Mouse (Mus musculus): ENCODE results near the gene Ube2u. TPM values are rescaled to one million over a fixed set of nuclear protein-coding genes. Genes with fewer than 3 reads are reported as not detected.

The Ube2u gene
- polyA plus RNA-seq (2012; rRNA removed): 0.05 and 0.09 TPM in 2 replicates
- not detected in 2 replicates for polyA plus RNA-seq (2014; fragmentation: Nextera tagmentation; extraction: Ambion mirVana)

DNA sequence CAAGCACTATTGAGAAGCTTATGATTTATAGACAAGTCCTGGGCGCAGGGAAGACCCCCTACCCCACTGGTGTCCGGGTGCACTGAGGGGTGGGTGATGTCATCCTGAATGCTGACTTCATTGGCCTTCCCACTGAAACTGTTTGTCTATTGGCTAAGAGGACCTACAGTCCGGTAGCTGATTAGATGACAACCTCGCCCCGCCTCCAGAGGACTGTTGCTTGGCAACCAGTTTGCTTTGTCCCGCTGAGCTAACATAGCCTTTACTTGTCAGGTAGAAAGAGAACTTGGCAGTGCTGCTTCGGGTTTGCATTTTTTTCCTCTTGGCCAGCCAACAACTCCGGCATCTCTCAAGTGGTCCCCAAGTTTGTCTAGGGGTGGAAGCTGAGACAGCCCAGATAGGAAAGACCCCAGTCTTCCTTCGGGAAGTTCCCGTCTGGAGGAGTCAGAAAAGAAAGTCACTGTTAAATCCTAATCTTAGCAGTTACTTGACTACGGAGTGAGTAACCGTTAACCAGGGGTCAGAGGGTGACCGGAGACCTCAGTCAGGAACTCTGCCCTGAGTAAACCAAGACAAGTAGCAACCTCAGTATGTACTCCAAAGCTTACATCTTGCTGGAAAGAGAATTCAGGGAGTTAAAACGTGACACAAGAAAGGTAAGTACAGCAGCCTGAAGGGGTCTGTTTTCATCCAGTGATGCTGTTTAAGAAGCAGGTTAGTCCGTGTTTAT is at the start of gene Ube2u:
Gene Ube2u, plus strand, starts transcription at position 258 of the 730 bp plus-strand sequence.
- TF ChIP-seq EP300 (IDR thresholded peaks at IDR 0.05; ENCODE audit: low read depth): no peak
- TF ChIP-seq CTCF (IDR thresholded peaks at IDR 0.05; ENCODE audit: low read depth): no peak
- Histone ChIP-seq H3K36me3 (replicated peaks; ENCODE audit: control insufficient read depth, insufficient read depth, low read depth) (no peaks in the 10 kb centered on the region), H3K9me3 (ENCODE audit: control insufficient read depth, low read length) (no peaks in the 10 kb centered on the region), H3K4me2 (ENCODE audit: low read depth) (peak within 1 kb of the TSS; percentile 32; the same call in 1 of the 2 replicates), H3K4me1 (replicated peaks; ENCODE audit: control insufficient read depth in 2 of 2, insufficient read depth in 2 of 2, low read length in 1 of 2) (no peaks in the 10 kb centered on the region), H3K27ac (no peak within 1 kb of the TSS), H3K4me3 (ENCODE audit: insufficient read depth in 1 of 2, low read depth in 2 of 2, low read length in 2 of 2) (peak within 1 kb of the TSS in 1 of 2 experiments; percentile 19; a peak in 1 of 4 replicates), H3K9ac (replicated peaks) (no peak within 1 kb of the TSS), H3K27me3 (ENCODE audit: control insufficient read depth, insufficient read depth, low read length) (no peaks in the 10 kb centered on the region)
- no peak for ATAC-seq (ENCODE audit: insufficient read depth)
- no peak for DNase-seq (ENCODE audit: low read depth in 3 of 3, low spot score in 3 of 3)
- 32% methylated on average over 15 of the region's 15 CpGs for WGBS (ENCODE audit: insufficient replicate concordance)

DNA sequence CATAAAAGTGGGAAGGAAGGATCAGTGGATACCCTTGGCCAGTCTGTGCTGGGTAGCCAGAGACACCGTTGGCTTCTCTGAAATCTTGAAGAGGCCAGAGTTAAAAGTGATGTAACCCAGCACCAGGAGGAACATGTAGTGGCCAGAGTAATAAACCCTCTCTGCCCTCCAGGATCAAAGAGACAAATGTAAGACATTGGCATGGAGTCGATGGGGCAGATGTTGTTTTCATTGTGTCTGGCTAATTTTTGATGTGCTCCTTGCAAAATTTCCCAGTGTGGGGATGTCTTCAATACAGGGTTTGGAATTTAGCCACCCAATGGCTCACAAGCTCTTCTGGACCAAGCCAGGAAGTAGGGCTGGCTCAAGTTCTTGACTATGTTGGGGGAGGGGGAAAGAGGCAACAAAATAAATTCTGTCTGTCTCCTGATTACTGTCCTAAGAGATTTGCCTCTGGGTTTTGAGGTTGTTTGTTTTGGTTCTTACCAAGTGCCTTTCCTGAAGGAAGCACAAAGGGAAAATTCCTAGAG is 49.2 kb upstream of the Ube2u start:
- Histone ChIP-seq H3K4me1 (replicated peaks; ENCODE audit: control insufficient read depth in 2 of 2, insufficient read depth in 2 of 2, low read length in 1 of 2) (no peaks in the 10 kb centered on the region), H3K36me3 (replicated peaks; ENCODE audit: control insufficient read depth, insufficient read depth, low read depth) (no peaks in the 10 kb centered on the region), H3K4me2 (ENCODE audit: low read depth) (no peak overlapping the region), H3K27ac (no peak overlapping the region), H3K9me3 (ENCODE audit: control insufficient read depth, low read length) (no peaks in the 10 kb centered on the region), H3K27me3 (ENCODE audit: control insufficient read depth, insufficient read depth, low read length) (no peaks in the 10 kb centered on the region), H3K9ac (replicated peaks) (no peak overlapping the region), H3K4me3 (ENCODE audit: insufficient read depth in 1 of 2, low read depth in 2 of 2, low read length in 2 of 2) (no peak overlapping the region)
- ATAC-seq (ENCODE audit: insufficient read depth): no peak
- DNase-seq (ENCODE audit: low read depth in 3 of 3, low spot score in 3 of 3): no peak
- TF ChIP-seq CTCF (IDR thresholded peaks at IDR 0.05; ENCODE audit: low read depth): no peak
- TF ChIP-seq EP300 (IDR thresholded peaks at IDR 0.05; ENCODE audit: low read depth): no peak
- 50% methylated on average over 2 of the region's 2 CpGs for WGBS (ENCODE audit: insufficient replicate concordance)

DNA sequence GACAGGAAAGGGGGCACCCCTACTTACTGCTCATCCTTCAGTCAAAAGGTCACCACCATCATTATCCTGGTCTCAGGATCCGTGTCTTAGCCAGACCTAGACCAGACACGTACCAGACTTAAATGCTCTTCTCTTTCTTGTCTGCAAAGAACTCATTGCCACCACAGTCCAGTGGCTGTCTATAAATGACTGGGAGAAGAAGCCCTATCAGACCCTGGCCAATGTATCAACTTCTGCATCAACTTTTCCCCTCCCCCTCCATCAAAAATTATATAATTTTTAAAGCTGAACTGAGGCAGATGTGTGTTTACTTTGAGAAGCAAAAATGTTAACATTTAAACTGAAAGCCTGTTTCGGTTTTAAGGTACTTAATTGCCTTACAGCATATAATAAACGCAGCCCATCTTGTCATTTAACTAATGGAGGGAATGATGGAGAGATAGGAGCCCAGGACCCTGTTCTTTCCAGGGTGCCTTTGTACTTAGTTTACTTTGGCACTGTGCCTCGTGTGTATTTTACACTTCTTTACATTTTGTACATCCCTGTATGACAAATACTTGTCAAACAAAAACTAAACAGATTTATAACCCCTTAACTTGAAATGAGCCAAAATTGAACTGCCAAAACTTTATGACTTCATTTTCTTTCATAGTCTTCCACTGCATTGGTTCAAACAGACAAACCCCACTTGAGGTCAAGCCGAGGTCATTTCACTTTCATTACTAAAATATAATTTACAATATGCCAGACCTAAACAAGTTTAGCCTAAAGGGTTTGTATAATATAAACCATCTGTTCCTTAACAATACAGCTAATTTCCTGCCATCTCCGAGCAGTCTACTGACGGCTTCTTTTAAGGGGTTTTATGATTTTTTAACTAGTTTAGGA is 43.1 kb upstream of the Ube2u start:
- Histone ChIP-seq H3K4me2 (ENCODE audit: low read depth) (no peak overlapping the region), H3K27me3 (ENCODE audit: control insufficient read depth, insufficient read depth, low read length) (no peaks in the 10 kb centered on the region), H3K27ac (no peak overlapping the region), H3K4me3 (ENCODE audit: insufficient read depth in 1 of 2, low read depth in 2 of 2, low read length in 2 of 2) (no peak overlapping the region), H3K36me3 (replicated peaks; ENCODE audit: control insufficient read depth, insufficient read depth, low read depth) (no peaks in the 10 kb centered on the region), H3K4me1 (replicated peaks; ENCODE audit: control insufficient read depth in 2 of 2, insufficient read depth in 2 of 2, low read length in 1 of 2) (no peaks in the 10 kb centered on the region), H3K9me3 (ENCODE audit: control insufficient read depth, low read length) (no peaks in the 10 kb centered on the region), H3K9ac (replicated peaks) (no peak overlapping the region)
- 45% methylated on average over 8 of the region's 8 CpGs for WGBS (ENCODE audit: insufficient replicate concordance)
- TF ChIP-seq EP300 (IDR thresholded peaks at IDR 0.05; ENCODE audit: low read depth): no peak
- DNase-seq (ENCODE audit: low read depth in 3 of 3, low spot score in 3 of 3) (no peak), ATAC-seq (ENCODE audit: insufficient read depth) (no peak)

DNA sequence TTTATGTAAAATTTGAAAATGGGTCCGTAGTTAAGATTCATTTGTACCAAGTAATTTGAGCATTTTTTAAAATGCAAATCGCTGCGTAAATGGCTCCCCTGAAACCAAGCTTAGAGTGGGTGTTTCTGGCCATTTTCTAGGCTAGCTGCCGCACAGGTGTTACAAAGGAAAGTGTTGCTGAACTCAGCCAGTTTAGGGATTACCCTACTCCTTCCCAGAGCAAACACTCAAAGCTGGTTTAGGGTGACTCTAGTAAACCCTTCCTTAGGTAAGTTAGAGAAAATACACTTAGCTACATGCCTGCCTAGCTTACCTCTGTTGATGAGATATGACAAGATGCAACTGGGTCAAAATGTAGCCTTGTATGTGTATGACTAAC is 42.5 kb upstream of the Ube2u start:
- ATAC-seq (ENCODE audit: insufficient read depth) (no peak), DNase-seq (ENCODE audit: low read depth in 3 of 3, low spot score in 3 of 3) (no peak)
- TF ChIP-seq CTCF (IDR thresholded peaks at IDR 0.05; ENCODE audit: low read depth) (no peak), EP300 (IDR thresholded peaks at IDR 0.05; ENCODE audit: low read depth) (no peak)
- Histone ChIP-seq H3K27ac (no peak overlapping the region), H3K4me1 (replicated peaks; ENCODE audit: control insufficient read depth in 2 of 2, insufficient read depth in 2 of 2, low read length in 1 of 2) (no peaks in the 10 kb centered on the region), H3K9ac (replicated peaks) (no peak overlapping the region), H3K9me3 (ENCODE audit: control insufficient read depth, low read length) (no peaks in the 10 kb centered on the region), H3K27me3 (ENCODE audit: control insufficient read depth, insufficient read depth, low read length) (no peaks in the 10 kb centered on the region), H3K4me2 (ENCODE audit: low read depth) (no peak overlapping the region), H3K4me3 (ENCODE audit: insufficient read depth in 1 of 2, low read depth in 2 of 2, low read length in 2 of 2) (no peak overlapping the region), H3K36me3 (replicated peaks; ENCODE audit: control insufficient read depth, insufficient read depth, low read depth) (no peaks in the 10 kb centered on the region)
- 65% methylated on average over 4 of the region's 4 CpGs for WGBS (ENCODE audit: insufficient replicate concordance)

- Histone ChIP-seq H3K4me2 (ENCODE audit: low read depth) (no peak overlapping the region), H3K36me3 (replicated peaks; ENCODE audit: control insufficient read depth, insufficient read depth, low read depth) (no peaks in the 10 kb centered on the region), H3K27me3 (ENCODE audit: control insufficient read depth, insufficient read depth, low read length) (no peaks in the 10 kb centered on the region), H3K9me3 (ENCODE audit: control insufficient read depth, low read length) (no peaks in the 10 kb centered on the region), H3K4me1 (replicated peaks; ENCODE audit: control insufficient read depth in 2 of 2, insufficient read depth in 2 of 2, low read length in 1 of 2) (no peaks in the 10 kb centered on the region), H3K9ac (replicated peaks) (no peak overlapping the region), H3K27ac (no peak overlapping the region), H3K4me3 (ENCODE audit: insufficient read depth in 1 of 2, low read depth in 2 of 2, low read length in 2 of 2) (no peak overlapping the region)
- no peak for DNase-seq (ENCODE audit: low read depth in 3 of 3, low spot score in 3 of 3)
- no peak for TF ChIP-seq CTCF (IDR thresholded peaks at IDR 0.05; ENCODE audit: low read depth)
- no peak for TF ChIP-seq EP300 (IDR thresholded peaks at IDR 0.05; ENCODE audit: low read depth)
- ATAC-seq (ENCODE audit: insufficient read depth): no peak
- 30% methylated on average over 3 of the region's 3 CpGs for WGBS (ENCODE audit: insufficient replicate concordance)
These were observed 31.8 kb upstream of the Ube2u start for GRCm38 (mm10) chr4:100446897-100447296.

Measured in liver, embryonic 14.5 days (tissue).